Mouse (Mus musculus): ENCODE data around the gene Hist1h2ai.
A peak's percentile ranks its signal among the peaks of the same experiment; 100 is the strongest.
"Not testable (repeated sequence)": the region's sequence is repeated elsewhere in the genome, so short reads cannot be mapped to it uniquely, and the experiment has no call there.

DNA sequence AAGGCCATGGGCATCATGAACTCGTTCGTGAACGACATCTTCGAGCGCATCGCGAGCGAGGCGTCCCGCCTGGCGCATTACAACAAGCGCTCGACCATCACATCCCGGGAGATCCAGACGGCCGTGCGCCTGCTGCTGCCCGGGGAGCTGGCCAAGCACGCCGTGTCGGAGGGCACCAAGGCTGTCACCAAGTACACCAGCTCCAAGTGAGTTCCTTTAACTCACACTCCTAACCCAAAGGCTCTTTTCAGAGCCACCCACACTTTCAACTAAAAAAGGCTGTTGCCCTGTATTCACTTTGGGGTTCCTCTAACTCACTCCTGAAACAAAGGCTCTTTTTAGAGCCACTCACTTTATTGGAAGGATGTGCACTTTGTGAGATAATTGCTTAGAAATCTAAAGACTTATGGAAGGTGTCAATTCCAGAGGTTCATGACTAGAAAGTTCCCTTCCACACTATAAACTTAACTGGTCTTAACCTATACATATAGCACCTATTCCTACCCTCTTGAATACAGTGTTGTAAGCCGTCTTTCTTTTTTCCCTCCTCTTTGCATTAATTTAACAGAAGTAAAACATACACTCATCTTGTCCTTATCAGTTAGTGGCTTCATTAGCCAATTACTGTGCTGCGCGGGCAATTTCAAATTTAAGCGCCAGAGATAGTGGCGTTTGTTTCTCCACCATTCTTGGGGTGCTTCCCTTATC lies 38.2 kb downstream of the Hist1h2ai start:
- peak; percentile 65 for TF ChIP-seq EP300 (IDR thresholded peaks at IDR 0.05; ENCODE audit: low read depth)
- not testable (repeated sequence) for TF ChIP-seq CTCF (IDR thresholded peaks at IDR 0.05; ENCODE audit: low read depth)
